8 mouse cellular contexts compared by ENCODE assay signal in the genomic region with DNA sequence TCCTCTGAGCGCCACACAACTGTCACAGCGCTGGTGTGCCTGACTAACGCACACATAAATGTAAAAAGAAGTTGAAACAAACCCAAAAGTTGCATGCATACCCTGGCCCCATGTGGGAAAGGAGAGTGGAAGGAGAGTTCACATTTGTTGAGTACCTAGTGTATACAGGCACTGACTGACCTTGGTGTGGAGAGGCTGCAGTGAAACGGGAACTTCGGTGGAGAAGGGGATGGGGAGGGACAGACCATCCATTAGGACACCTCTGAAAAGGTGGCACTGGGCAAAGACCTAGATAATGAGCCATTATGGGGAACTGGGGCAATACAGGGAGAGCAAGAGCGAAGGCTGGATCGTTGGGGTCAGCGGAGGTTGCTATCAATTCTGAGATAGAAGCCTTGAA. TPM values are rescaled to one million over a fixed set of nuclear protein-coding genes. Genes with fewer than 3 reads are reported as not detected.
DNase-seq lines count a peak whose midpoint lies in the region; ATAC-seq lines count a peak whose summit lies in the region.

No protein-coding gene starts in this region.

- peak overlapping the region; percentile 57 for H3K4me3 ChIP-seq in kidney, embryonic 15.5 days (replicated peaks)
- H3K4me3 ChIP-seq in embryonic facial prominence, embryonic 13.5 days = peak overlapping the region; percentile 52
- H3K4me3 ChIP-seq in intestine, embryonic 14.5 days (ENCODE audit: low read depth, low read length) = peak overlapping the region; percentile 49
- peak overlapping the region; percentile 49; the same call in 1 of the 2 replicates for H3K4me3 ChIP-seq in midbrain, embryonic 16.5 days (ENCODE audit: low read depth, low read length)

- 69% methylated on average over 8 of the region's 8 CpGs for WGBS in kidney, embryonic 15.5 days
- 79% methylated on average over 8 of the region's 8 CpGs for WGBS in embryonic facial prominence, embryonic 13.5 days
- 73% methylated on average over 8 of the region's 8 CpGs for WGBS in intestine, embryonic 14.5 days
- WGBS in midbrain, embryonic 16.5 days = 82% methylated on average over 8 of the region's 8 CpGs

- peak overlapping the region; percentile 99 for H3K4me2 ChIP-seq in kidney, embryonic 15.5 days
- H3K4me2 ChIP-seq in embryonic facial prominence, embryonic 13.5 days = peak overlapping the region; percentile 98
- H3K4me2 ChIP-seq in intestine, embryonic 14.5 days (ENCODE audit: low read length) = peak overlapping the region; percentile 99
- H3K4me2 ChIP-seq in midbrain, embryonic 16.5 days (ENCODE audit: low read length) = peak overlapping the region; percentile 99

- no peaks in the 10 kb centered on the region for H3K9me3 ChIP-seq in kidney, embryonic 15.5 days (replicated peaks)
- no peaks in the 10 kb centered on the region for H3K9me3 ChIP-seq in embryonic facial prominence, embryonic 13.5 days
- H3K9me3 ChIP-seq in intestine, embryonic 14.5 days (ENCODE audit: control insufficient read depth, low read length) = no peaks in the 10 kb centered on the region
- no peaks in the 10 kb centered on the region for H3K9me3 ChIP-seq in midbrain, embryonic 16.5 days (replicated peaks; ENCODE audit: control insufficient read depth, low read length, poor library complexity, severe bottlenecking)

- peak overlapping the region; percentile 63; the same call in 1 of the 2 replicates for H3K9ac ChIP-seq in kidney, embryonic 15.5 days
- peak overlapping the region; percentile 73; the same call in 1 of the 2 replicates for H3K9ac ChIP-seq in embryonic facial prominence, embryonic 13.5 days
- peak overlapping the region; percentile 51 for H3K9ac ChIP-seq in intestine, embryonic 14.5 days (ENCODE audit: low read length)
- no peak overlapping the region for H3K9ac ChIP-seq in midbrain, embryonic 16.5 days (ENCODE audit: low read depth, low read length)

- 0 out of 2 replicates have a peak, but pooled peaks cover 3% of the 10 kb centered on the region for H3K27me3 ChIP-seq in kidney, embryonic 15.5 days
- peaks cover 15% of the 10 kb centered on the region for H3K27me3 ChIP-seq in embryonic facial prominence, embryonic 13.5 days
- H3K27me3 ChIP-seq in intestine, embryonic 14.5 days (replicated peaks; ENCODE audit: control insufficient read depth, insufficient read depth, low read length) = no peaks in the 10 kb centered on the region
- H3K27me3 ChIP-seq in midbrain, embryonic 16.5 days (ENCODE audit: control insufficient read depth, insufficient read depth, low read depth, low read length) = peaks cover 12% of the 10 kb centered on the region

- ATAC-seq in kidney, embryonic 15.5 days (replicated peaks; ENCODE audit: low FRiP score) = no peak
- no peak for ATAC-seq in embryonic facial prominence, embryonic 13.5 days (ENCODE audit: insufficient number of reproducible peaks, insufficient read depth, low FRiP score, low TSS enrichment, low read depth)
- ATAC-seq in intestine, embryonic 14.5 days (replicated peaks; ENCODE audit: low FRiP score, low TSS enrichment, low read depth) = no peak
- ATAC-seq in midbrain, embryonic 16.5 days = no peak
- no peak for ATAC-seq in granulocyte monocyte progenitor cell, adult 5-6 weeks (replicated peaks; ENCODE audit: poor library complexity, severe bottlenecking)

- peaks cover 1% of the 10 kb centered on the region; the same call in 1 of the 2 replicates for H3K36me3 ChIP-seq in kidney, embryonic 15.5 days
- peaks cover 7% of the 10 kb centered on the region for H3K36me3 ChIP-seq in embryonic facial prominence, embryonic 13.5 days
- H3K36me3 ChIP-seq in intestine, embryonic 14.5 days (ENCODE audit: control insufficient read depth, insufficient read depth, low read length) = peaks cover 7% of the 10 kb centered on the region
- no peaks in the 10 kb centered on the region for H3K36me3 ChIP-seq in midbrain, embryonic 16.5 days (ENCODE audit: control insufficient read depth, insufficient read depth, low read length)

- H3K27ac ChIP-seq in kidney, embryonic 15.5 days = no peak overlapping the region
- no peak overlapping the region for H3K27ac ChIP-seq in embryonic facial prominence, embryonic 13.5 days
- H3K27ac ChIP-seq in intestine, embryonic 14.5 days (ENCODE audit: low read depth) = no peak overlapping the region
- no peak overlapping the region for H3K27ac ChIP-seq in midbrain, embryonic 16.5 days (ENCODE audit: low read length)

- H3K4me1 ChIP-seq in kidney, embryonic 15.5 days = peaks cover 69% of the 10 kb centered on the region
- peaks cover 53% of the 10 kb centered on the region for H3K4me1 ChIP-seq in embryonic facial prominence, embryonic 13.5 days
- H3K4me1 ChIP-seq in intestine, embryonic 14.5 days (replicated peaks; ENCODE audit: control insufficient read depth, insufficient read depth, low read length) = peaks cover 42% of the 10 kb centered on the region
- H3K4me1 ChIP-seq in midbrain, embryonic 16.5 days (ENCODE audit: control insufficient read depth, insufficient read depth, low read length) = peaks cover 11% of the 10 kb centered on the region; the same call in 1 of the 2 replicates

- no peak for DNase-seq in kidney, adult 18-20 months
- no peak for DNase-seq in intestine, embryonic 14.5 days (ENCODE audit: low spot score)
- no peak for DNase-seq in gastrocnemius, postnatal 4 days (ENCODE audit: low spot score in 2 of 2)
- DNase-seq in gastrocnemius, adult 8-10 months (ENCODE audit: low spot score in 2 of 2) = no peak

RNA-seq across cellular contexts. Expression of gene Maff, which starts 10.1 kb away (rescaled TPM):
- polyA plus RNA-seq in kidney, embryonic 15.5 days (2015; fragmentation: Nextera tagmentation; extraction: Ambion mirVana) = 3.8 and 4.4 TPM in 2 replicates
- 1.8 and 2.8 TPM in 2 replicates for polyA plus RNA-seq in embryonic facial prominence, embryonic 13.5 days (2015; fragmentation: Nextera tagmentation; extraction: Ambion mirVana)
- 6.4 and 8.9 TPM in 2 replicates for polyA plus RNA-seq in intestine, embryonic 14.5 days (2014; fragmentation: Nextera tagmentation; extraction: Ambion mirVana)
- 0.85 and 0.86 TPM in 2 replicates for polyA plus RNA-seq in midbrain, embryonic 16.5 days (2015; fragmentation: Nextera tagmentation; extraction: Ambion mirVana)
- total RNA-seq in granulocyte monocyte progenitor cell, adult 5-6 weeks (2014; fragmentation: Nextera tagmentation) = 0.41 TPM in 1 of 2 replicates, not detected in the other
- total RNA-seq in granulocyte monocyte progenitor cell, adult 5-6 weeks (2017) = 2.8 TPM in 2 replicates
- 1 to 10 TPM; 3.8 to 4.0 TPM for total RNA-seq in gastrocnemius, postnatal 4 days (2021)
- total RNA-seq in gastrocnemius, adult 8-10 months (2022) = 1 to 10 TPM; 2.4 to 6.3 (median 4.3) TPM

RNA-seq across cellular contexts. Expression of gene Pla2g6, which starts 28.3 kb away (rescaled TPM):
- 16.9 and 17.7 TPM in 2 replicates for polyA plus RNA-seq in kidney, embryonic 15.5 days (2015; fragmentation: Nextera tagmentation; extraction: Ambion mirVana)
- polyA plus RNA-seq in embryonic facial prominence, embryonic 13.5 days (2015; fragmentation: Nextera tagmentation; extraction: Ambion mirVana) = 11.6 TPM in 2 replicates
- polyA plus RNA-seq in intestine, embryonic 14.5 days (2014; fragmentation: Nextera tagmentation; extraction: Ambion mirVana) = 17.0 and 20.7 TPM in 2 replicates
- 29.8 and 35.3 TPM in 2 replicates for polyA plus RNA-seq in midbrain, embryonic 16.5 days (2015; fragmentation: Nextera tagmentation; extraction: Ambion mirVana)
- 15.3 and 20.4 TPM in 2 replicates for total RNA-seq in granulocyte monocyte progenitor cell, adult 5-6 weeks (2014; fragmentation: Nextera tagmentation)
- 9.2 and 13.0 TPM in 2 replicates for total RNA-seq in granulocyte monocyte progenitor cell, adult 5-6 weeks (2017)
- total RNA-seq in gastrocnemius, postnatal 4 days (2021) = 10 to 100 TPM; 11.5 to 15.7 TPM
- total RNA-seq in gastrocnemius, adult 8-10 months (2022) = 10 to 100 TPM; 17.3 to 22.2 (median 18.0) TPM

RNA-seq across cellular contexts. Expression of gene Tmem184b, which starts 46.9 kb away (rescaled TPM):
- 67.7 and 75.5 TPM in 2 replicates for polyA plus RNA-seq in kidney, embryonic 15.5 days (2015; fragmentation: Nextera tagmentation; extraction: Ambion mirVana)
- 67.1 and 72.0 TPM in 2 replicates for polyA plus RNA-seq in embryonic facial prominence, embryonic 13.5 days (2015; fragmentation: Nextera tagmentation; extraction: Ambion mirVana)
- polyA plus RNA-seq in intestine, embryonic 14.5 days (2014; fragmentation: Nextera tagmentation; extraction: Ambion mirVana) = 53.0 and 56.6 TPM in 2 replicates
- polyA plus RNA-seq in midbrain, embryonic 16.5 days (2015; fragmentation: Nextera tagmentation; extraction: Ambion mirVana) = 42.5 and 43.2 TPM in 2 replicates
- 19.7 and 30.2 TPM in 2 replicates for total RNA-seq in granulocyte monocyte progenitor cell, adult 5-6 weeks (2014; fragmentation: Nextera tagmentation)
- total RNA-seq in granulocyte monocyte progenitor cell, adult 5-6 weeks (2017) = 2.6 and 6.4 TPM in 2 replicates
- total RNA-seq in gastrocnemius, postnatal 4 days (2021) = 10 to 100 TPM; 72.4 to 77.4 TPM
- 10 to 100 TPM; 18.6 to 28.1 (median 21.8) TPM for total RNA-seq in gastrocnemius, adult 8-10 months (2022)
